Mouse (Mus musculus): ENCODE results near the gene Mad2l2.

- no peak for TF ChIP-seq GATA2 (IDR thresholded peaks at IDR 0.05; ENCODE audit: borderline replicate concordance, low read depth, low read length)
- TF ChIP-seq CTCF (IDR thresholded peaks at IDR 0.05; ENCODE audit: low read depth, low read length), result no peak
- no peak for TF ChIP-seq GATA1 (IDR thresholded peaks at IDR 0.05; ENCODE audit: borderline replicate concordance, low read length)
- TF ChIP-seq POLR2AphosphoS5 (IDR thresholded peaks at IDR 0.05; ENCODE audit: insufficient replicate concordance, low read depth, low read length), result no peak
Measured at GRCm38 (mm10) chr4:148121362-148121761, 8.8 kb upstream of the Mad2l2 start.

Data from G1E (cell line).